Mouse (Mus musculus): ENCODE measurements at regions not wholly inside any gene's neighbourhood (a gene's known extent, or its start where the extent isn't known, plus 50 kb on each side); places are given as distances from the start of the nearest gene placed in this dataset.

- DNase-seq (ENCODE audit: low spot score): no peak
Observed at GRCm38 (mm10) chr12:45929001-45929759, 854.7 kb upstream of the Stxbp6 start.
